Mouse (Mus musculus): ENCODE data around the gene Igdcc3. TPM values are rescaled to one million over a fixed set of nuclear protein-coding genes. Genes with fewer than 3 reads are reported as not detected.
A peak's percentile ranks its signal among the peaks of the same experiment; 100 is the strongest.

The Igdcc3 gene
- polyA plus RNA-seq, 1 experiment from 2014 or later: 6.1 TPM

DNA sequence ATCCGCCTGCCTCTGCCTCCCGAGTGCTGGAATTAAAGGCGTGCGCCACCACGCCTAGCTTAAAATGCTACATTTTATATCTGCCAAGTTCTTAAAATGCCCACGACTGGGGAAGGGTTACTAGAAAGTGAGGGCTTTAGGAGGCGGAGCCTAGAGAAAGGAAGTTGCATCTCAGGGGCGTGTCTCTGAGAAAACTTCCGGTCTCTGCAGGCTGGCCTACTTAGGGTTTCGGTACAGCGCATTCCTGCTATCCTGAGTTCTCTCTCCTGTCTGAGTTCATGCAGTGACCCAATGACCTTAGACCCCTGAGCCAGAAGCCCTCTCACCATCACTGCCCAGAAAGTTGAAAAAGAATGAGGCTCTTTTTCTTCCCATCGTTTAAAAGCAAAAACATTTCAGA is 52.2 kb downstream of the Igdcc3 start:
- Histone ChIP-seq H3K4me3 (ENCODE audit: low read length) (no peak overlapping the region), H3K4me1 (ENCODE audit: control insufficient read depth, insufficient read depth, low read length) (peaks cover 30% of the 10 kb centered on the region), H3K27me3 (ENCODE audit: control insufficient read depth, insufficient read depth, low read length) (no peaks in the 10 kb centered on the region), H3K36me3 (ENCODE audit: control insufficient read depth, insufficient read depth, low read length) (no peaks in the 10 kb centered on the region), H3K27ac (ENCODE audit: low read depth, low read length) (no peak overlapping the region), H3K4me2 (replicated peaks; ENCODE audit: low read depth, low read length) (no peak overlapping the region), H3K9ac (ENCODE audit: low read depth, low read length) (no peak overlapping the region), H3K9me3 (ENCODE audit: control insufficient read depth, low read length) (no peaks in the 10 kb centered on the region)
- ATAC-seq (ENCODE audit: low FRiP score, low TSS enrichment): no peak
- WGBS: 66% methylated on average over 12 of the region's 12 CpGs

DNA sequence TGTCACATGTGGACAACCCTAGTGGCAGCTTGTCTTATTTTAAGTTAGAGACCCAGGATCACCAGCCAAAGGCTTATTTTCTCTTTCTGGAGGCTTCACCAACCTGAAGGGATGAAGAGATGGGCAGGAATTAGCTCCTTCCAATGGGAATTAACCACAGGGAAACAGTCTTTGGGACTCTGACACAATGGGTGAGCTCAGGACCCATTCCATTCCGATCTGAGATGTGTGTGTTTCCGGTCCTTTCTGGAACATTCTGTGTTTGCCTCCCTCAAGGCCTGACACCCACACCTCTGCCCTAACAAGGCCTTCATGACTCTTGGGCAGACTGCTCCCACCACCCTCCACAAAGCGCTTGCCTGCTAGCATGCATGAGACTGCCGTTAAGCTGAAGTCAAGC is 54.1 kb downstream of the Igdcc3 start, which contains the start of gene Parp16:
TSS of gene Parp16 (plus strand) at position 301 of the 400 bp plus-strand sequence.
- no peak for ATAC-seq (ENCODE audit: low FRiP score, low TSS enrichment)
- Histone ChIP-seq H3K4me1 (ENCODE audit: control insufficient read depth, insufficient read depth, low read length) (peaks cover 30% of the 10 kb centered on the region), H3K9me3 (ENCODE audit: control insufficient read depth, low read length) (no peaks in the 10 kb centered on the region), H3K4me3 (ENCODE audit: low read length) (no peak within 1 kb of the TSS), H3K9ac (ENCODE audit: low read depth, low read length) (peak within 1 kb of the TSS; percentile 31; the same call in 1 of the 2 replicates), H3K4me2 (replicated peaks; ENCODE audit: low read depth, low read length) (no peak within 1 kb of the TSS; the same call in 1 of the 2 replicates), H3K27me3 (ENCODE audit: control insufficient read depth, insufficient read depth, low read length) (no peaks in the 10 kb centered on the region), H3K36me3 (ENCODE audit: control insufficient read depth, insufficient read depth, low read length) (no peaks in the 10 kb centered on the region), H3K27ac (ENCODE audit: low read depth, low read length) (peak within 1 kb of the TSS; percentile 85)
- WGBS: 68% methylated on average over 4 of the region's 4 CpGs

DNA sequence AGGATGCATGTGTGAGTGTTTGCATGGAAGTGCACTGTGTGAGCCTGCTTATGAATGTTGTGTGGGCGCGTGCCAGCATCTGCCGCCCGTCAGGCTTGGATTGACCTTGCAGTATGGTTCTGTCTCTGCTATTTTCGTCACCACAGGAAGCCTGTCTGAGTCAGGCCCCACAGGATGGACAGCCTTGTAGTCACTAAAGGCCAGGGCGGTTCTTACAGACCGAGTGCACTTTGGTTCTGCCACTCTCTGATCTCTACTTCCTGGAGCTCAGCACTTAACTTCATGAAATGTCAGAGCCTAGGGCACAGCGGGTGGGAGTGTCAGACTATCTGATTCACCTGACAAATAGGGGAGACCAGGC is 54.6 kb downstream of the Igdcc3 start:
- no peak overlapping the region; the same call in 1 of the 2 replicates for H3K4me2 ChIP-seq (replicated peaks; ENCODE audit: low read depth, low read length)
- H3K27me3 ChIP-seq (ENCODE audit: control insufficient read depth, insufficient read depth, low read length): no peaks in the 10 kb centered on the region
- H3K9ac ChIP-seq (ENCODE audit: low read depth, low read length): peak overlapping the region; percentile 31; the same call in 1 of the 2 replicates

DNA sequence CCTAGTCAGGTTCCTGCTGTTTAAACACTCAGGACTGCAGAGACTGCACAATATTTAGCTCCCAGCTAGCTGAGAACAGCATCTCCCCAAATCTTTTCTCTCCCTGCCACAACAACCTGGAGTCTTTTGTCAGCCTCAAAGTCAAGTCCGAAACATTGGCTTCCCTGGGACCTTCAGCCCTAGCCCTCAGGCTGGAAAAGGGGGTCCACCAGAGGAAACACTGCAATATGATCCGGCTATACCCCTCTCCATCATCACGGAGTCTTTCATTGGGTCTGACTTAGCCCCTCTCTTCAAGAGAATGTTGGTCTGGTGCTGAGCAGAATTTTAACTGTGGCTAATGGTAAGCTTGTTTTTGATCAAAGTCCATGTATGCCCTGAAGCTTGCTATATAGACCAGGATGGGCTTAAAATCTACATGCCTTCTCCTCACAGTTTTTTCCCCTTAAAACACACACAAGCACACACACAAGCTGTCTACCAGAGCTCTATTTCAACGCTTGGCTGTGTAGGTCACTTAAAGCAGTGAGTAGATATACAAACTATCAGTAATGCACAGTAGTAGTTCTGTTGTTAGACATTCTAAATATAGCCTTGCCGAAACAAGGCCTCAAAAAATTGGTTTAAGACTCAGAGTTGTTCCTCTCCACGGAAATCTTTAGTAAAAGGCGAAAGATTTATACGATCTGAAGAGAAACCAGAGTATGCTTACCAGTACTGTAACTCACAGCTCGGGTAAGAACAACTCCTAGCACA is 55.2 kb downstream of the Igdcc3 start:
- H3K4me3 ChIP-seq (ENCODE audit: low read length): no peak overlapping the region
- peak; percentile 89 for ATAC-seq (ENCODE audit: low FRiP score, low TSS enrichment)
- H3K4me2 ChIP-seq (replicated peaks; ENCODE audit: low read depth, low read length): no peak overlapping the region; the same call in 1 of the 2 replicates
- H3K27ac ChIP-seq (ENCODE audit: low read depth, low read length): peak overlapping the region; percentile 85
- H3K9ac ChIP-seq (ENCODE audit: low read depth, low read length): peak overlapping the region; percentile 31; the same call in 1 of the 2 replicates
- 2% methylated on average over 9 of the region's 9 CpGs for WGBS
- peaks cover 26% of the 10 kb centered on the region for H3K4me1 ChIP-seq (ENCODE audit: control insufficient read depth, insufficient read depth, low read length)
- no peaks in the 10 kb centered on the region for H3K36me3 ChIP-seq (ENCODE audit: control insufficient read depth, insufficient read depth, low read length)
- H3K27me3 ChIP-seq (ENCODE audit: control insufficient read depth, insufficient read depth, low read length): no peaks in the 10 kb centered on the region
- no peaks in the 10 kb centered on the region for H3K9me3 ChIP-seq (ENCODE audit: control insufficient read depth, low read length)

More for the DNA sequence above, 54.6 kb downstream of the Igdcc3 start:
- no peak for ATAC-seq (ENCODE audit: low FRiP score, low TSS enrichment)
- H3K4me3 ChIP-seq (ENCODE audit: low read length): no peak overlapping the region
- WGBS: 25% methylated on average over 8 of the region's 8 CpGs
- H3K9me3 ChIP-seq (ENCODE audit: control insufficient read depth, low read length): no peaks in the 10 kb centered on the region
- peaks cover 30% of the 10 kb centered on the region for H3K4me1 ChIP-seq (ENCODE audit: control insufficient read depth, insufficient read depth, low read length)
- H3K27ac ChIP-seq (ENCODE audit: low read depth, low read length): peak overlapping the region; percentile 85
- no peaks in the 10 kb centered on the region for H3K36me3 ChIP-seq (ENCODE audit: control insufficient read depth, insufficient read depth, low read length)

DNA sequence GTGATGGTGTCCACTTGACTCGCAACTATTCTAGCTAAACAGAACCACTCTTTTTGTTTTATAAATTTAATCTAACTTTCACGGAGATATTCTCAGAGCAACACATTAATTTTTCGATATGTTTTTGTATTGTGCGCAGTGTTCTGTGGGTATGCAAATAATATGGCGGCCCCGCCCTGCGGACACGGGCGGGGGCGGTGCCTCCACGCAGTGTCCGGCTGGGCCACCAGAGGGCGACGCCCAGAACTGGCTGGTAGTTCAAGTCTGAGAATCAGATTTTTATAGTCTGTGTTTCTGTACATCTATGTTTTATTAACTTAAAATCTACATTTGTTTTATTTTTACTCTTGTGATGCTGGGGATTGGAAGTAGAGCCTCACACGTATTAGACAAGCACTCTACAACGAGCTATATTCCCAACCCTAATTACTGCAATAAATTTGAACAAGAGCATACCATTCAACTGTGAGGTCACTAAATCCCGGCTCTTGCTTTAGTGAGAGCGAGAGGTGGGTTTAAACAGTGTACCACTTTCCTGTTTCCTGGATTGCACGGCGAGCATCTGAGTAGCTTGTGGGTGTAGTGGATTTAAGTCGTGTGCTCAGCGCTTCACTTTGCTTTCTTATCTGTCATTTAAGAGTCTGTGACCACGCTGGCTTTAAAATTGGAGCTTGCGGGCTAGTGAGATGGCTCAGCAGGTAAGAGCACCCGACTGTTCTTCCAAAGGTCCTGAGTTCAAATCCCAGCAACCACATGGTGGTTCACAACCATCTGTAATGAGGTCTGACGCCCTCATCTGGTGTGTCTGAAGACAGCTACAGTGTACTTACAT is 56.0 kb downstream of the Igdcc3 start:
- Histone ChIP-seq H3K36me3 (ENCODE audit: control insufficient read depth, insufficient read depth, low read length) (no peaks in the 10 kb centered on the region), H3K4me2 (replicated peaks; ENCODE audit: low read depth, low read length) (no peak overlapping the region; the same call in 1 of the 2 replicates), H3K4me1 (ENCODE audit: control insufficient read depth, insufficient read depth, low read length) (peaks cover 19% of the 10 kb centered on the region), H3K9ac (ENCODE audit: low read depth, low read length) (no peak overlapping the region), H3K27me3 (ENCODE audit: control insufficient read depth, insufficient read depth, low read length) (no peaks in the 10 kb centered on the region), H3K4me3 (ENCODE audit: low read length) (no peak overlapping the region), H3K9me3 (ENCODE audit: control insufficient read depth, low read length) (no peaks in the 10 kb centered on the region), H3K27ac (ENCODE audit: low read depth, low read length) (peak overlapping the region; percentile 85; the same call in 1 of the 2 replicates)
- peak; percentile 47; the same call in 1 of the 2 replicates for ATAC-seq (ENCODE audit: low FRiP score, low TSS enrichment)
- 14% methylated on average over 26 of the region's 26 CpGs for WGBS

DNA sequence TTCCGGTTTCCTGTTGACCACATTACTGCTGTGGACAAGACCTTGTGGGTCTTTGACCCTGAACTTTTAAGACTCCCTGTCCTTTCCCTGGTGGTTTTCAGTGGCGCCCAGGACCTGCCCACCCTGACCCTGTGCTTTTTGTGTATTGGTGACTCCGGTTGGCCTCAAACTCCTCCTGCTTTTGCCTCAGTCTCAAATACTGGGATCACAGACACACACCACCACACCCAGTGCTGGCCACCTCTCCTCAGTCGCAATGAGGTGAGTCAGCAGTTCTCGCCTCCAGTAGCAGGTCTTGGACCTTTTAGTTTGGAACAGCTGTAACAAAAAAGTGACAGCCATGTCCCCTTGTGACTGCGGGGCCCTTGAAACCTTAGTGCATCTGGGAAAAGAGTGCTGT is 56.8 kb downstream of the Igdcc3 start:
- H3K4me1 ChIP-seq (ENCODE audit: control insufficient read depth, insufficient read depth, low read length): peaks cover 15% of the 10 kb centered on the region
- no peak overlapping the region for H3K9ac ChIP-seq (ENCODE audit: low read depth, low read length)
- no peaks in the 10 kb centered on the region for H3K36me3 ChIP-seq (ENCODE audit: control insufficient read depth, insufficient read depth, low read length)
- no peaks in the 10 kb centered on the region for H3K9me3 ChIP-seq (ENCODE audit: control insufficient read depth, low read length)
- no peak overlapping the region for H3K27ac ChIP-seq (ENCODE audit: low read depth, low read length)
- H3K4me2 ChIP-seq (replicated peaks; ENCODE audit: low read depth, low read length): no peak overlapping the region
- WGBS: 83% methylated on average over 6 of the region's 6 CpGs
- no peaks in the 10 kb centered on the region for H3K27me3 ChIP-seq (ENCODE audit: control insufficient read depth, insufficient read depth, low read length)
- H3K4me3 ChIP-seq (ENCODE audit: low read length): no peak overlapping the region
- ATAC-seq (ENCODE audit: low FRiP score, low TSS enrichment): no peak

DNA sequence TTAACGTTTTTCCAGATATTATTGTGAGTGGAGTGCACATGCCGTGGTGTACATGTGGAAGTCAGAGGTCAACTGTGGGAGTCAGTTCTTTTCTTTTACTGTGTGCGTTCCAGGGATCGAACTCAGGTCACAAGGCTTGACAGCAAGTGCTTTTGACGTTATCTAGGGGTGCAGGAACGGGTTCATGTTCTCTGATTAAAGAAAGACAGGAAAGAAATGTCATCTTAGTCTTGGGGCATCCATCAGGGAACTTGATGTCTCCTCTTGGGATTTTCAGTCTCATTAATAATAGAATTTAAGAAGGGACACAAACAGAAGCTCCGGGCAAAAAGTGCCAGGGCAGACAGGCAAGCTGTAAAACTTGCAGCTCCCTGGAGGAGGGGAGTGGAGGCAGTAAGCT is 58.7 kb downstream of the Igdcc3 start:
- no peak for ATAC-seq (ENCODE audit: low FRiP score, low TSS enrichment)
- no peak overlapping the region for H3K4me2 ChIP-seq (replicated peaks; ENCODE audit: low read depth, low read length)
- no peak overlapping the region for H3K27ac ChIP-seq (ENCODE audit: low read depth, low read length)
- no peak overlapping the region for H3K4me3 ChIP-seq (ENCODE audit: low read length)
- no peaks in the 10 kb centered on the region for H3K36me3 ChIP-seq (ENCODE audit: control insufficient read depth, insufficient read depth, low read length)
- no peak overlapping the region for H3K9ac ChIP-seq (ENCODE audit: low read depth, low read length)
- H3K27me3 ChIP-seq (ENCODE audit: control insufficient read depth, insufficient read depth, low read length): no peaks in the 10 kb centered on the region
- 24% methylated on average over 7 of the region's 7 CpGs for WGBS
- H3K9me3 ChIP-seq (ENCODE audit: control insufficient read depth, low read length): no peaks in the 10 kb centered on the region
- peaks cover 14% of the 10 kb centered on the region for H3K4me1 ChIP-seq (ENCODE audit: control insufficient read depth, insufficient read depth, low read length)

DNA sequence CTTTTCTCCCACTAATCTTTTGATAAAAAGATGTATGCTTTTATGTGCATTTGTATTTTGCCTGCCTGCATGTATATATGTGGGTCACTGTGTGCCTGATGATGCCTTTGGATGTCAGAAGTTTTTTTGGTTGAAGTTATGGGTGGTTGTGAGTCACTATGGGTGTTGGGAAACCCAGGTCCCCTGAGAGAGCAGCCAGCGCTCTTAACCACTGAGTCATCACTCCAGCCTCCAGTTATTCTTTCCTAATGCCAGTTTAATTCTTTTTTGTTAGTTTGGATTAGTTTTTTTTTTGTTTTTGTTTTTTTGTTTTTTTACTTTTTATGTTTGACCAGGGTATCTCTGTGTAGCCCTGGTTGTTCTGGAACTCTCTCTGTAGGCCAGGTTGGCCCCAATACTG is 59.6 kb downstream of the Igdcc3 start:
- Histone ChIP-seq H3K4me1 (ENCODE audit: control insufficient read depth, insufficient read depth, low read length) (peaks cover 6% of the 10 kb centered on the region), H3K27me3 (ENCODE audit: control insufficient read depth, insufficient read depth, low read length) (no peaks in the 10 kb centered on the region), H3K9me3 (ENCODE audit: control insufficient read depth, low read length) (no peaks in the 10 kb centered on the region), H3K4me2 (replicated peaks; ENCODE audit: low read depth, low read length) (no peak overlapping the region), H3K9ac (ENCODE audit: low read depth, low read length) (no peak overlapping the region), H3K27ac (ENCODE audit: low read depth, low read length) (no peak overlapping the region), H3K4me3 (ENCODE audit: low read length) (no peak overlapping the region), H3K36me3 (ENCODE audit: control insufficient read depth, insufficient read depth, low read length) (no peaks in the 10 kb centered on the region)
- ATAC-seq (ENCODE audit: low FRiP score, low TSS enrichment): no peak
- WGBS: 79% methylated on average over 1 of the region's 1 CpGs

DNA sequence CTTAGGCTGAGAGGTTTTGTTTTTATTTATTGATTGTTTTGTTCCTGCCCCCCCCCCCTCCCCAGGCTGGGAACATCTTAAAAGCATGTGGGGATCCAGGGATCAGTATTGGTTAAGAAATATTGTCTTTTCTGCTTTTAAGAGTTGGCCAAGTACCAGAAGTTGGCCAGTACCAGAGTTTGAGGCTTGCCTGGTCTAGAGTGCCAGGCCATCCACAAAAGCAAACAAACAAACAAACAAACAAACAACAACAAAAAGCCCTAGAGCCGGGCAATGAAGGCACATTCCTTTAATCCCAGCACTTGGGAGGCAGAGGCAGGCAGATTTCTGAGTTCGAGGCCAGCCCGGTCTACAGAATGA is 60.0 kb downstream of the Igdcc3 start:
- H3K27ac ChIP-seq (ENCODE audit: low read depth, low read length): peak overlapping the region; percentile 6; the same call in 1 of the 2 replicates
- no peaks in the 10 kb centered on the region for H3K27me3 ChIP-seq (ENCODE audit: control insufficient read depth, insufficient read depth, low read length)
- H3K4me1 ChIP-seq (ENCODE audit: control insufficient read depth, insufficient read depth, low read length): peaks cover 2% of the 10 kb centered on the region
- H3K36me3 ChIP-seq (ENCODE audit: control insufficient read depth, insufficient read depth, low read length): no peaks in the 10 kb centered on the region
- no peak overlapping the region for H3K9ac ChIP-seq (ENCODE audit: low read depth, low read length)
- H3K9me3 ChIP-seq (ENCODE audit: control insufficient read depth, low read length): no peaks in the 10 kb centered on the region
- no peak overlapping the region for H3K4me2 ChIP-seq (replicated peaks; ENCODE audit: low read depth, low read length)
- ATAC-seq (ENCODE audit: low FRiP score, low TSS enrichment): no peak
- H3K4me3 ChIP-seq (ENCODE audit: low read length): no peak overlapping the region
- 45% methylated on average over 3 of the region's 3 CpGs for WGBS

Data from kidney, embryonic 14.5 days (tissue).